Mouse (Mus musculus) midbrain, embryonic 11.5 days (tissue): ENCODE data around the gene Tnn. TPM values are rescaled to one million over a fixed set of nuclear protein-coding genes. Genes with fewer than 3 reads are reported as not detected.
A peak's percentile ranks its signal among the peaks of the same experiment; 100 is the strongest.

ENCODE experiments used
- ATAC-seq: fragments of 200-750 bp; cut with Nextera tagmentation; 2 replicates; pipeline ENCODE4 v1.8.0; 2017; ENCODE audit warnings: moderate TSS enrichment, moderate library complexity; ENCODE audit not compliant: low FRiP score
- DNase-seq: peaks from one replicate; pipeline ENCODE4 v3.0.0; 2015; ENCODE audit warnings: low spot score; ENCODE audit errors: missing footprints
- H3K27ac ChIP-seq: fragments of 300-500 bp; sonication (generic); 2 replicates; pipeline ENCODE4 v1.5.1; 2014; ENCODE audit warnings: low read depth, low read length
- H3K27me3 ChIP-seq: fragments of 300-500 bp; sonication (generic); 2 replicates; pipeline ENCODE4 v1.6.1; 2014; ENCODE audit warnings: mild to moderate bottlenecking, low read length, moderate library complexity, mixed read lengths; ENCODE audit not compliant: control insufficient read depth, insufficient read depth
- H3K36me3 ChIP-seq: fragments of 300-500 bp; sonication (generic); 2 replicates; pipeline ENCODE4 v1.6.1; 2014; ENCODE audit warnings: mild to moderate bottlenecking, low read length, moderate library complexity, mixed read lengths; ENCODE audit not compliant: control insufficient read depth, insufficient read depth
- H3K4me1 ChIP-seq: fragments of 300-500 bp; sonication (generic); 2 replicates; pipeline ENCODE4 v1.6.1; 2014; ENCODE audit warnings: low read length; ENCODE audit not compliant: control insufficient read depth, insufficient read depth
- H3K4me2 ChIP-seq: fragments of 300-500 bp; sonication (generic); 2 replicates; pipeline ENCODE4 v1.6.1; 2014; ENCODE audit warnings: mild to moderate bottlenecking, moderate library complexity
- H3K4me3 ChIP-seq: fragments of 300-500 bp; sonication (generic); 2 replicates; pipeline ENCODE4 v1.5.1; 2014; ENCODE audit warnings: low read depth, low read length
- H3K9ac ChIP-seq: fragments of 300-500 bp; sonication (generic); 2 replicates; pipeline ENCODE4 v1.6.1; 2014; ENCODE audit warnings: low read length
- H3K9me3 ChIP-seq: fragments of 300-500 bp; sonication (generic); 2 replicates; pipeline ENCODE4 v1.6.1; 2016; ENCODE audit warnings: low read length; ENCODE audit not compliant: control insufficient read depth
- WGBS: fragments of 180-500 bp; shearing (Covaris S2); extraction: QIAGEN DNeasy Blood & Tissue Kit; methylation state at CpG from one replicate; pipeline ENCODE4 v1.1.7; 2014; 5-methylcytosine and 5-hydroxymethylcytosine counted together
- polyA plus RNA-seq: library from polyadenylated mRNA; unstranded; fragments of >200 nt; fragmentation: Nextera tagmentation; extraction: Ambion mirVana; gene quantifications from 2 replicates; pipeline ENCODE4 v1.2.1, GENCODE M21; 2014

Gene Tnn
- polyA plus RNA-seq, 1 experiment from 2014 or later = not detected

- no peaks in the 10 kb centered on the region for H3K4me1 ChIP-seq
- H3K9me3 ChIP-seq = no peaks in the 10 kb centered on the region
- 91% methylated on average over 6 of the region's 6 CpGs for WGBS
- no peak overlapping the region for H3K4me3 ChIP-seq
- no peak overlapping the region for H3K4me2 ChIP-seq
- H3K27ac ChIP-seq = no peak overlapping the region
- H3K36me3 ChIP-seq = no peaks in the 10 kb centered on the region
- DNase-seq = no peak
- no peak for ATAC-seq
- no peak overlapping the region for H3K9ac ChIP-seq
- H3K27me3 ChIP-seq = no peaks in the 10 kb centered on the region
These were observed 102.5 kb downstream of the Tnn start for GRCm38 (mm10) chr1:160050898-160051297.

GRCm38 (mm10) chr1:160049131-160049880 is 104.1 kb downstream of the Tnn start:
- H3K36me3 ChIP-seq = no peaks in the 10 kb centered on the region
- WGBS = 86% methylated on average over 5 of the region's 5 CpGs

GRCm38 (mm10) chr1:160047481-160047931 is 105.9 kb downstream of the Tnn start:
- ATAC-seq (no peak), DNase-seq (no peak)
- Histone ChIP-seq H3K36me3 (no peaks in the 10 kb centered on the region), H3K4me3 (no peak overlapping the region), H3K27me3 (no peaks in the 10 kb centered on the region), H3K9me3 (no peaks in the 10 kb centered on the region), H3K27ac (no peak overlapping the region), H3K4me2 (no peak overlapping the region), H3K4me1 (no peaks in the 10 kb centered on the region), H3K9ac (no peak overlapping the region)
- 91% methylated on average over 7 of the region's 7 CpGs for WGBS

More at GRCm38 (mm10) chr1:160049131-160049880, 104.1 kb downstream of the Tnn start:
- Histone ChIP-seq H3K4me2 (no peak overlapping the region), H3K4me1 (no peaks in the 10 kb centered on the region), H3K9ac (no peak overlapping the region), H3K27ac (no peak overlapping the region), H3K27me3 (no peaks in the 10 kb centered on the region), H3K9me3 (no peaks in the 10 kb centered on the region), H3K4me3 (no peak overlapping the region)
- ATAC-seq (no peak), DNase-seq (no peak)

- Histone ChIP-seq H3K27me3 (no peaks in the 10 kb centered on the region), H3K4me2 (no peak overlapping the region), H3K36me3 (no peaks in the 10 kb centered on the region), H3K27ac (no peak overlapping the region), H3K9me3 (no peaks in the 10 kb centered on the region), H3K4me1 (no peaks in the 10 kb centered on the region), H3K9ac (no peak overlapping the region), H3K4me3 (no peak overlapping the region)
- 89% methylated on average over 4 of the region's 4 CpGs for WGBS
- DNase-seq (no peak), ATAC-seq (no peak)
These were observed 106.6 kb downstream of the Tnn start for GRCm38 (mm10) chr1:160046786-160047185.

GRCm38 (mm10) chr1:160045971-160046370 is 107.4 kb downstream of the Tnn start:
- H3K4me1 ChIP-seq = no peaks in the 10 kb centered on the region
- no peak overlapping the region for H3K9ac ChIP-seq
- H3K4me2 ChIP-seq = no peak overlapping the region
- H3K27ac ChIP-seq = no peak overlapping the region
- H3K9me3 ChIP-seq = no peaks in the 10 kb centered on the region
- no peaks in the 10 kb centered on the region for H3K27me3 ChIP-seq
- WGBS = 83% methylated on average over 5 of the region's 5 CpGs
- no peak overlapping the region for H3K4me3 ChIP-seq
- H3K36me3 ChIP-seq = no peaks in the 10 kb centered on the region
- ATAC-seq (no peak), DNase-seq (no peak)

GRCm38 (mm10) chr1:160045056-160045715 is 108.2 kb downstream of the Tnn start:
- Histone ChIP-seq H3K9ac (no peak overlapping the region), H3K4me1 (no peaks in the 10 kb centered on the region), H3K9me3 (no peaks in the 10 kb centered on the region), H3K36me3 (no peaks in the 10 kb centered on the region), H3K4me2 (no peak overlapping the region), H3K27ac (no peak overlapping the region), H3K27me3 (no peaks in the 10 kb centered on the region), H3K4me3 (no peak overlapping the region)
- no peak for ATAC-seq
- 71% methylated on average over 3 of the region's 3 CpGs for WGBS
- DNase-seq = no peak

GRCm38 (mm10) chr1:160044237-160045021 is 109.0 kb downstream of the Tnn start, which contains the start of gene 4930523C07Rik:
TSS of gene 4930523C07Rik (plus strand) at chr1:160044382.
- ATAC-seq = peak; percentile 67
- WGBS = 3% methylated on average over 31 of the region's 33 CpGs
- peak; percentile 91 for DNase-seq
- Histone ChIP-seq H3K27me3 (no peaks in the 10 kb centered on the region), H3K4me3 (peak within 1 kb of the TSS; percentile 35), H3K4me2 (peak within 1 kb of the TSS; percentile 66), H3K9me3 (no peaks in the 10 kb centered on the region), H3K9ac (peak within 1 kb of the TSS; percentile 61), H3K36me3 (no peaks in the 10 kb centered on the region), H3K4me1 (no peaks in the 10 kb centered on the region), H3K27ac (no peak within 1 kb of the TSS)

GRCm38 (mm10) chr1:160043271-160043975 is 110.0 kb downstream of the Tnn start:
- Histone ChIP-seq H3K4me1 (no peaks in the 10 kb centered on the region), H3K27ac (no peak overlapping the region), H3K36me3 (no peaks in the 10 kb centered on the region), H3K27me3 (no peaks in the 10 kb centered on the region), H3K4me2 (no peak overlapping the region), H3K9me3 (no peaks in the 10 kb centered on the region), H3K4me3 (no peak overlapping the region), H3K9ac (no peak overlapping the region)
- DNase-seq (peak; percentile 72), ATAC-seq (no peak)
- WGBS = 87% methylated on average over 13 of the region's 13 CpGs
